Mouse (Mus musculus) lung, postnatal 14 days (tissue): ENCODE data around the gene Crocc2.

ENCODE experiments used
- DNase-seq: peaks from one replicate; pipeline ENCODE4 v3.0.0; 2021

Crocc2 gene

GRCm38 (mm10) chr1:93168295-93168775, at the start of gene Crocc2:
Crocc2 (plus strand) TSS chr1:93168725.
- no peak for DNase-seq

- no peak for DNase-seq
Measured at GRCm38 (mm10) chr1:93118816-93119215, 49.7 kb upstream of the Crocc2 start.

- no peak for DNase-seq
Measured at GRCm38 (mm10) chr1:93123179-93123854, 45.2 kb upstream of the Crocc2 start.

- DNase-seq: no peak
Measured at GRCm38 (mm10) chr1:93124066-93124465, 44.5 kb upstream of the Crocc2 start.

GRCm38 (mm10) chr1:93125256-93125655, 43.3 kb upstream of the Crocc2 start:
- DNase-seq: no peak

- DNase-seq: no peak
Measured at GRCm38 (mm10) chr1:93128209-93128608, 40.3 kb upstream of the Crocc2 start.

- peak; percentile 73 for DNase-seq
Measured at GRCm38 (mm10) chr1:93128710-93129349, 39.7 kb upstream of the Crocc2 start.

GRCm38 (mm10) chr1:93130242-93130983, 38.1 kb upstream of the Crocc2 start:
- DNase-seq: peak; percentile 64

- DNase-seq: no peak
Measured at GRCm38 (mm10) chr1:93132676-93133075, 35.8 kb upstream of the Crocc2 start.

GRCm38 (mm10) chr1:93135036-93135526, 33.4 kb upstream of the Crocc2 start, which contains the start of gene Agxt:
Agxt (plus strand) TSS chr1:93135240.
- no peak for DNase-seq

GRCm38 (mm10) chr1:93138534-93138933, 30.0 kb upstream of the Crocc2 start:
- DNase-seq: no peak

- DNase-seq: no peak
Measured at GRCm38 (mm10) chr1:93139713-93140112, 28.8 kb upstream of the Crocc2 start.

- no peak for DNase-seq
Measured at GRCm38 (mm10) chr1:93142871-93143270, 25.7 kb upstream of the Crocc2 start.

GRCm38 (mm10) chr1:93144176-93144575, 24.3 kb upstream of the Crocc2 start:
- DNase-seq: no peak

- DNase-seq: no peak
Measured at GRCm38 (mm10) chr1:93150907-93151661, 17.4 kb upstream of the Crocc2 start.

GRCm38 (mm10) chr1:93157566-93157965, 11.0 kb upstream of the Crocc2 start:
- DNase-seq: peak; percentile 62

GRCm38 (mm10) chr1:93158916-93159315, 9.6 kb upstream of the Crocc2 start:
- no peak for DNase-seq

- peak; percentile 73 for DNase-seq
Measured at GRCm38 (mm10) chr1:93159566-93160500, 8.7 kb upstream of the Crocc2 start.

- DNase-seq: peak; percentile 47
Measured at GRCm38 (mm10) chr1:93160501-93161133, 7.9 kb upstream of the Crocc2 start, which contains the start of gene 2310007B03Rik. 2310007B03Rik (minus strand) TSS chr1:93160948.

GRCm38 (mm10) chr1:93161350-93161749, 7.2 kb upstream of the Crocc2 start:
- DNase-seq: peak; percentile 27

GRCm38 (mm10) chr1:93161921-93162320, 6.6 kb upstream of the Crocc2 start:
- DNase-seq: no peak
